Mouse (Mus musculus): ENCODE measurements around the gene Gosr2. TPM values are rescaled to one million over a fixed set of nuclear protein-coding genes. Genes with fewer than 3 reads are reported as not detected.
A peak's percentile ranks its signal among the peaks of the same experiment; 100 is the strongest.

Gene Gosr2
- polyA plus RNA-seq (2015; fragmentation: Nextera tagmentation; extraction: Ambion mirVana): 58.7 and 60.4 TPM in 2 replicates

- DNase-seq (ENCODE audit: low spot score) (peak; percentile 93), ATAC-seq (ENCODE audit: low FRiP score, low TSS enrichment) (peak; percentile 97)
- Histone ChIP-seq H3K36me3 (ENCODE audit: control insufficient read depth, insufficient read depth, low read length) (no peaks in the 10 kb centered on the region), H3K4me3 (ENCODE audit: low read depth, low read length) (peak within 1 kb of the TSS; percentile 91), H3K4me2 (replicated peaks; ENCODE audit: low read depth) (peak within 1 kb of the TSS; percentile 72), H3K4me1 (replicated peaks; ENCODE audit: control insufficient read depth, insufficient read depth) (no peaks in the 10 kb centered on the region), H3K27ac (replicated peaks) (peak within 1 kb of the TSS; percentile 98), H3K9ac (ENCODE audit: low read length) (peak within 1 kb of the TSS; percentile 94), H3K9me3 (ENCODE audit: control insufficient read depth, low read length) (no peaks in the 10 kb centered on the region), H3K27me3 (ENCODE audit: control insufficient read depth, insufficient read depth, low read length) (no peaks in the 10 kb centered on the region)
- TF ChIP-seq EP300 (optimal IDR thresholded peaks at IDR 0.05): no peak
- TF ChIP-seq CTCF (IDR thresholded peaks at IDR 0.05; ENCODE audit: low read depth): no peak
- under 1% methylated on average over 57 of the region's 57 CpGs for WGBS
Observed at GRCm38 (mm10) chr11:103697565-103698176, at the start of gene Gosr2. Gosr2 (minus strand) TSS chr11:103697898.

DNA sequence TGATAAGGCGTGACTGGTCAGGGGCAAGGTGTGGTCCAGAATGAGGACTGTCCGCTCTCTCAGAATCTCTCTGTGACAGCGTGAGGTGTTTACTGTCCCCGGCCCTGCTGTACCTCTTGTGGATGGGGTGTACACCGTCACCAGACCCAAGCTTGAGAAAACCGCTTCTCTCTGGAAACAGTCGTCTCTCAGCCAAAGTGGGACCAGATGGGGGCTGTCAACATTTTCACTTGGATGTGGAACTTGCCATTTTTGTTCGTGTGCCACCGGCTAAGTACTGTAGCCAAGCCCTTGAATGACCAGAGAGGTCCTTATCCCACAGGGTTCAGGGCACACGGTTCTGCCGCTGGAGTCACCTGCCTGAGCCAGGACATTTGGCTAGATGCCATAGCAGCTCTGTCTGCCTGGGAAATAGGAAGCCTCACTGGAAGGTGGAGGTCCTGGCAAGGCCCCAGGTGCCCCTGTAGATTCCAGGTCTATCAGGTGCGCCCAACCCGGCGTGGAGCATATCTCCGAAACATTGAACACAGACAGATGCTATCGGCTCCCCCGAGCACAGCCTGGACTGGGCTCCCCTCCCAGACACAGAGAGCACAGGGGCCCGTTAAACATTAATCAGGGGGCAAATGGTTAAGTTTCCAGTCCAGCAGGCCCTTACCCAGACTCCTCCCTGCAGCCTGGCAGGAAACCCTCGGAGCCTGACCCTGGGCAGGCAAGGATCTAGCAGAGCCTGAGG lies 37.5 kb upstream of the Gosr2 start:
- Histone ChIP-seq H3K27ac (replicated peaks) (no peak overlapping the region), H3K9ac (ENCODE audit: low read length) (no peak overlapping the region), H3K4me2 (replicated peaks; ENCODE audit: low read depth) (no peak overlapping the region), H3K36me3 (ENCODE audit: control insufficient read depth, insufficient read depth, low read length) (no peaks in the 10 kb centered on the region), H3K27me3 (ENCODE audit: control insufficient read depth, insufficient read depth, low read length) (no peaks in the 10 kb centered on the region), H3K9me3 (ENCODE audit: control insufficient read depth, low read length) (no peaks in the 10 kb centered on the region), H3K4me3 (ENCODE audit: low read depth, low read length) (no peak overlapping the region), H3K4me1 (replicated peaks; ENCODE audit: control insufficient read depth, insufficient read depth) (no peaks in the 10 kb centered on the region)
- 46% methylated on average over 19 of the region's 19 CpGs for WGBS
- TF ChIP-seq CTCF (IDR thresholded peaks at IDR 0.05; ENCODE audit: low read depth) (no peak), EP300 (optimal IDR thresholded peaks at IDR 0.05) (no peak)
- ATAC-seq (ENCODE audit: low FRiP score, low TSS enrichment): no peak
- DNase-seq (ENCODE audit: low spot score): peak; percentile 30

DNA sequence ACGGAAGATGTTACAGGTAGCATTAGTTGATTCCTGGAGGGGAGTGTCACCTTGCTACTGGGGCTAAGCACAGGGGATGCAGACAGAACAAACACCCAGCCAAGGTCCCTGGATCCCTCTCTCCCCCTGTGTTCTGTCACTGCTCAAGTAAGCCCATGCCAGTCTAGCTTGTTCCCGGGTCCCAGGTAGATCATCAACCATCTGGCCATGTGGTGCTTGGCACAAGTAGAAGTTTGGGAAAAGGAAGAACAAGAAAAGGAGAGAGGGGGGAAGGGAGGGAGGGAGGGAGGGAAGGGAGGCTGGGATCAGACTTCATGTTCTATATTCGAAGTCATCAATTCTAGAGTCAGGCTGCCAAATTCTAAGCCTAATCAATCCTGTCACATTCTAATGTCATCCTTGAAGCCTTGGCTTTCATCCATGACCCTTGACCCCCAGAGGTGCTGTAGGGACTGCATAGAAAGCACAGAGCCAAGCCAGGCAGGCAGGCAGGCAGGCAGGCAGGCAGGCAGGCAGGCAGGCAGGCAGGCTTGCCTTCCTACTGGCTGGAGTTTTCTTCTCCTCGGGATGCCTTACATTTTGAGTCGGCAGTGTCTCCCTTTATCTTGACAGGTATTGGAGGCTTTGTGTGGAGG lies 36.8 kb upstream of the Gosr2 start:
- Histone ChIP-seq H3K4me1 (replicated peaks; ENCODE audit: control insufficient read depth, insufficient read depth) (no peaks in the 10 kb centered on the region), H3K4me3 (ENCODE audit: low read depth, low read length) (no peak overlapping the region), H3K27me3 (ENCODE audit: control insufficient read depth, insufficient read depth, low read length) (no peaks in the 10 kb centered on the region), H3K9me3 (ENCODE audit: control insufficient read depth, low read length) (no peaks in the 10 kb centered on the region), H3K27ac (replicated peaks) (no peak overlapping the region), H3K9ac (ENCODE audit: low read length) (no peak overlapping the region), H3K36me3 (ENCODE audit: control insufficient read depth, insufficient read depth, low read length) (no peaks in the 10 kb centered on the region), H3K4me2 (replicated peaks; ENCODE audit: low read depth) (no peak overlapping the region)
- TF ChIP-seq CTCF (IDR thresholded peaks at IDR 0.05; ENCODE audit: low read depth) (no peak), EP300 (optimal IDR thresholded peaks at IDR 0.05) (no peak)
- ATAC-seq (ENCODE audit: low FRiP score, low TSS enrichment): no peak
- whole genome bisulfite sequencing: 50% methylated on average over 5 of the region's 5 CpGs
- no peak for DNase-seq (ENCODE audit: low spot score)

DNA sequence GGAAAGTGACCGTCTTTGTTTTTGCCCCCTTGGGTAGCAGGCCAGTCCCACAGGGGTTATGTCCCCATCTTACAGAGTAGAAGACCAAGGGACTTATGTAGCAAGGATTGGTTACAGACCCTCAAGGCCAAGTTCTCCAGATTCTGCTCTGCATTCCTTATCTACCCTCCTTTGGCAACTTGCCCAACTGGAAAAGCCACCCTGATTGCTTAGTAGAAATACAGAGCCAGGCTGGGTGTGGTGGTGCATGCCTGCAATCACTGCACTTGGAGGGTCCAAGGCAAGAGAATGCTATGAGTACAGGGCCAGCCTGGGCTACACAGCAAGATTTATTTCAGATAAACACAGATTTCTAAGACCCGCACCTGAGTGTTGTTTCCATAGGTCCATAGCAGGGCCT lies 36.3 kb upstream of the Gosr2 start:
- DNase-seq (ENCODE audit: low spot score) (no peak), ATAC-seq (ENCODE audit: low FRiP score, low TSS enrichment) (no peak)
- H3K4me1 ChIP-seq (replicated peaks; ENCODE audit: control insufficient read depth, insufficient read depth): no peaks in the 10 kb centered on the region
- H3K9ac ChIP-seq (ENCODE audit: low read length): no peak overlapping the region
- H3K36me3 ChIP-seq (ENCODE audit: control insufficient read depth, insufficient read depth, low read length): no peaks in the 10 kb centered on the region
- no peak overlapping the region for H3K27ac ChIP-seq (replicated peaks)
- WGBS: 82% methylated on average over 2 of the region's 2 CpGs
- no peaks in the 10 kb centered on the region for H3K9me3 ChIP-seq (ENCODE audit: control insufficient read depth, low read length)
- H3K27me3 ChIP-seq (ENCODE audit: control insufficient read depth, insufficient read depth, low read length): no peaks in the 10 kb centered on the region
- no peak overlapping the region for H3K4me2 ChIP-seq (replicated peaks; ENCODE audit: low read depth)
- TF ChIP-seq EP300 (optimal IDR thresholded peaks at IDR 0.05): no peak
- no peak for TF ChIP-seq CTCF (IDR thresholded peaks at IDR 0.05; ENCODE audit: low read depth)
- no peak overlapping the region for H3K4me3 ChIP-seq (ENCODE audit: low read depth, low read length)

- no peaks in the 10 kb centered on the region for H3K36me3 ChIP-seq (ENCODE audit: control insufficient read depth, insufficient read depth, low read length)
- H3K4me2 ChIP-seq (replicated peaks; ENCODE audit: low read depth): no peak overlapping the region
- no peak overlapping the region for H3K9ac ChIP-seq (ENCODE audit: low read length)
- ATAC-seq (ENCODE audit: low FRiP score, low TSS enrichment) (no peak), DNase-seq (ENCODE audit: low spot score) (no peak)
- no peaks in the 10 kb centered on the region for H3K4me1 ChIP-seq (replicated peaks; ENCODE audit: control insufficient read depth, insufficient read depth)
- no peaks in the 10 kb centered on the region for H3K9me3 ChIP-seq (ENCODE audit: control insufficient read depth, low read length)
- WGBS: 79% methylated on average over 4 of the region's 4 CpGs
- no peaks in the 10 kb centered on the region for H3K27me3 ChIP-seq (ENCODE audit: control insufficient read depth, insufficient read depth, low read length)
- TF ChIP-seq CTCF (IDR thresholded peaks at IDR 0.05; ENCODE audit: low read depth) (no peak), EP300 (optimal IDR thresholded peaks at IDR 0.05) (no peak)
- H3K27ac ChIP-seq (replicated peaks): no peak overlapping the region
- no peak overlapping the region for H3K4me3 ChIP-seq (ENCODE audit: low read depth, low read length)
Observed at GRCm38 (mm10) chr11:103733069-103733468, 35.4 kb upstream of the Gosr2 start.

GRCm38 (mm10) chr11:103732306-103732705 lies 34.6 kb upstream of the Gosr2 start:
- no peaks in the 10 kb centered on the region for H3K36me3 ChIP-seq (ENCODE audit: control insufficient read depth, insufficient read depth, low read length)
- no peaks in the 10 kb centered on the region for H3K4me1 ChIP-seq (replicated peaks; ENCODE audit: control insufficient read depth, insufficient read depth)
- DNase-seq (ENCODE audit: low spot score) (no peak), ATAC-seq (ENCODE audit: low FRiP score, low TSS enrichment) (no peak)
- 87% methylated on average over 7 of the region's 7 CpGs for WGBS
- no peak overlapping the region for H3K4me2 ChIP-seq (replicated peaks; ENCODE audit: low read depth)
- no peaks in the 10 kb centered on the region for H3K27me3 ChIP-seq (ENCODE audit: control insufficient read depth, insufficient read depth, low read length)
- TF ChIP-seq CTCF (IDR thresholded peaks at IDR 0.05; ENCODE audit: low read depth) (no peak), EP300 (optimal IDR thresholded peaks at IDR 0.05) (no peak)
- H3K4me3 ChIP-seq (ENCODE audit: low read depth, low read length): no peak overlapping the region
- H3K9me3 ChIP-seq (ENCODE audit: control insufficient read depth, low read length): no peaks in the 10 kb centered on the region
- H3K27ac ChIP-seq (replicated peaks): no peak overlapping the region
- no peak overlapping the region for H3K9ac ChIP-seq (ENCODE audit: low read length)

All from stomach, postnatal 0 days (tissue).